Mouse (Mus musculus) megakaryocyte, adult 5-6 weeks (primary cell): Measurements from ENCODE around the gene Vamp1. TPM values are rescaled to one million over a fixed set of nuclear protein-coding genes. Genes with fewer than 3 reads are reported as not detected.
"Not testable (repeated sequence)": the region's sequence is repeated elsewhere in the genome, so short reads cannot be mapped to it uniquely, and the experiment has no call there.

Source experiments
- ATAC-seq: 2 replicates; pipeline ENCODE4 v1.8.0; 2016; ENCODE audit warnings: mild to moderate bottlenecking, inconsistent platforms; ENCODE audit not compliant: poor library complexity, severe bottlenecking
- total RNA-seq, 2 experiments: library from RNA; stranded (forward) in 1 of 2; stranded (reverse) in 1 of 2; fragments of 153-499, 151-499 nt in 1 of 2; fragments of 221-1000, 200-1000 nt in 1 of 2; gene quantifications; 2 replicates each; pipeline versions ENCODE4 v1.2.3 to v1.2.4; 2015 to 2017

The Vamp1 gene
- total RNA-seq, 2 experiments from 2014 or later = 8.9 to 12.6 TPM

DNA sequence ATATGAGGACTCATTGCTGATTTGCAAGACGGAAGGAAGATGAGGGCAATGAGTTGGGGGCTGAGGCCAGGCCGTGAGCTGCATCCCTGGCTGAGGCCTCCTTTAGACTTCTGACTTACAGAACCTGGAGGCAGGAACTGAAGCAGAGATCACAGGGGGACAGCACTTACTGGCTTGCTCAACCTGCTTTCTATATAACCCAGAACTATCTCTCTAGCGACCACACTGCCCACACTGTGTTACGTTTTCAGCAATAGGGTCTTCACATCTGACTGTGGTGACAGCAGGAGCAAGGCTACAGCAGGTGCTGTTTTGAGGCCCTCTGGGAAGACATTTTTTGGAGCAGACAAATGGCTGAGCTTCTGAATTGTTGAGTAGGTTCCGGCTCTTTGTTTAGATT lies 25.3 kb downstream of the Vamp1 start:
- ATAC-seq = no peak

- peak; percentile 63 for ATAC-seq
Observed at GRCm38 (mm10) chr6:125241566-125241965, 26.2 kb downstream of the Vamp1 start.

- no peak for ATAC-seq
Observed at GRCm38 (mm10) chr6:125244551-125244950, 29.2 kb downstream of the Vamp1 start.

GRCm38 (mm10) chr6:125252285-125252684 lies 36.9 kb downstream of the Vamp1 start:
- ATAC-seq = peak; percentile 79

GRCm38 (mm10) chr6:125252711-125253110 lies 37.4 kb downstream of the Vamp1 start:
- no peak for ATAC-seq

DNA sequence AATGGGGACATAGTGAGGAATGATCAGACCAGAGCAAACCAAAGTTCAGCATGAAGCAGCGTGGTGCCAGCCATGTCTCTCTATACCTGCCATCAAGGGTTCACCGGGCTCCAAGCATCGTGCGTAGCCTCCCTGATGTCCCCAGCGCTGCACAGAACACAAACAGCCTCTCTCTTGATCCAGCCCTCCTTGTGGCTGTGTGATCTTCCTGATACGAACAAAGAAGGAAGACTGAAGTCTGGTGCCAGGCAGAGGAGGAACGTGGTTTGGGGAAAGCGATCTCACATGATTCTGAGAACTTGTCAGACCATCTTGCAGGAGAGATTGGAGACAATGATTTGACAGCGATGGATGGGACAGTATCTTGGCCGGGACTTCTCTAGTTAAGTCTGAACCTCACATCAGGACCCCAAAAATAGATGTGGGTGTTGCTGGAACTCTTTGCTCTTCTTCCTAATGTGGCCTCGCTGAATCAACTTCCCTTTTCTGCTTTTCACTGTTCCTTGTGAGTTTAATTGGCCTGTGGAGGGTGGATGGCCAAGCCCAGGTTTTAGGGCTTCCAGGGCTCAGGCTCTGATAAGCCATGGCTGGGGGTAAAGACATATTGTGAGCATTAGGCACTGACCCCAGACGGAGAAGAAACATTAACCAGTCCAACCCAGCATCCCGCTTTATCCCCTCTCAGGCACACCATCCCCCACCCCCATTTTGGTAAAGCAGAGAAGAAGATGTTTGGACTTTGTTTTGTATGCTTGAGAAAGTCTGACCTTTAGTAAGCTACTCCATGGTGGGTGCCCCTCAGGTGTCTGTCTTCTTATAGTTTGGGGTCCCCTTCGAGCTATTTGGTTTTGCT lies 38.7 kb downstream of the Vamp1 start:
- ATAC-seq = peak; percentile 62

- no peak for ATAC-seq
Observed at GRCm38 (mm10) chr6:125255516-125256044, 40.2 kb downstream of the Vamp1 start.

GRCm38 (mm10) chr6:125256222-125256966 lies 41.0 kb downstream of the Vamp1 start:
- peak; percentile 62 for ATAC-seq

- ATAC-seq = no peak
Observed at GRCm38 (mm10) chr6:125260006-125260555, 44.7 kb downstream of the Vamp1 start.

DNA sequence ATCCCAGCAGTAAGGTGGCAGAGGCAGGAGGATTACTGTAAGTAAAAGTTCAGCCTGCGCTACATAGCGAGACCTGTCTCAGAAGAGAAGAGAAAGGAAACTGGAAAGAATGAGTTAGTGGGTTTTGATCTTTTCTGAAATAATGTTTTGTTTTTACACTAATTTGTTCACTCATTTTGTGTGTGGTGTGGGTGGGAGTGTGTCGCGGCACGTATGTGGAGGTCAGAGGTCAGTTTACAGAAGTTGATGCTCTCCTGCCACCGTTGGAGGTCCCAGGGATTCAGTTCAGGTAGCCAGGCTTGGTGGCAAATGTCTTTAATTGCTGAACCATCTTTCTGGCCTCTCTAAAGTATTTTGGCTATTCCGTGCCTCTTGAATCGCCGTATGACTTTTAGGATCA lies 48.9 kb downstream of the Vamp1 start:
- no peak for ATAC-seq

GRCm38 (mm10) chr6:125265239-125265638 lies 49.9 kb downstream of the Vamp1 start:
- peak; percentile 77 for ATAC-seq

- no peak for ATAC-seq
Observed at GRCm38 (mm10) chr6:125266091-125266490, 50.7 kb downstream of the Vamp1 start.

- not testable (repeated sequence) for ATAC-seq
Observed at GRCm38 (mm10) chr6:125266600-125266999, 51.2 kb downstream of the Vamp1 start.

DNA sequence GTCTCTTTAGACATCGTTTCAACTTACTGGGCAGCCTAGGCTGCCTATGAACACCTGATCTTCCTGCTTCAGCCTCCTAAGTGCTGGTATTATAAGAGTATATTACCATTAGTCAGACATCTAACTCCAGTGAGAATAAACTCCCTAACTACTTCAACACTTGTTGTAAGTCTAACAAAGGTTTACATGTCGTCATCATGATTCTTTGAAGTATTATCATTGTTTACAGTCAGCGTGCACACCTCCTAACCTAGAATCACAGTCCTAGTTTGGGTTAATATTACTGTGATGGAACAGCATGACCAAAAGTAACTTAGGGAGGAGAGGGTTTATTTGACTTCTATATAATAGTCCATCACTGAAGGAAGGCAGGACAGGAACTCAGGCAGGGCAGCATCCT lies 52.1 kb downstream of the Vamp1 start:
- no peak for ATAC-seq

- no peak for ATAC-seq
Observed at GRCm38 (mm10) chr6:125268799-125269198, 53.4 kb downstream of the Vamp1 start.

DNA sequence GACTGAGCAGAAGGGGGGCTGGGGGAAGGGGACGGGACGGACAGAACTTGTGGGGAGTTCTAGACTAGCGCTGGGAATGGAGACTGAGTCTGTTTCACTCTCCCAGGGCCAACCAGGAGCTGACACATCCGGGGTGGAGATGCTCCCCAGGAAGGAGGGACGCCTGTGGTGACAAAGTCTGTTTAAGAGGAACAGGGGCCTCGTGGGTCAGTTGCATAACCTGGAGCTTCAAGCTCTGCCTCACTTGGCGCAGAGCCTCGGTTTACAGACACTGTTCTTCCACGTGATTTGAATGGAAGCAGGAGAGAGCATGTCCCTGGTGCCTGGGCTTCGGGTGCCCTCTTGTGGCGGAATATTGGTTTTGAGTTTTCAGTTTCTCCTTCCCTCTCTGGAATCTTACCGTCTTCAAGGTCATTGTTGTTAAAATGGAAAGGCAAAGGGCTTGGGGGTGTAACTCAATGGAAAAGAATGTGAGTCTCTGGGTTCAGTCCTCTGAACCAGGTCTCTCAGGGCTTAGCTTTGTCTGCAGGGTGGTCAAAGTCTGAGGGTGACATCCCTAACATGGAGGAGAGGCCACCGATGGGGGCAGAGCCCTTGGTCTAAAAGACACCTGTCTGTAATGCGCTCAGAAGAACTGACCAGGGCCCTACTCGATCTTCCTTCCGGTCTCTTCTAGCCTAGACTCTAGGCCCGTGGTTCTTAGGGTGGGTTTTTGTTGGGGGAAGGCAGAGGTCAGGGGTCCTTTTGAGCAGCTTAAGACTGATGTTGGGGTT lies 56.3 kb downstream of the Vamp1 start:
- peak; percentile 95 for ATAC-seq

DNA sequence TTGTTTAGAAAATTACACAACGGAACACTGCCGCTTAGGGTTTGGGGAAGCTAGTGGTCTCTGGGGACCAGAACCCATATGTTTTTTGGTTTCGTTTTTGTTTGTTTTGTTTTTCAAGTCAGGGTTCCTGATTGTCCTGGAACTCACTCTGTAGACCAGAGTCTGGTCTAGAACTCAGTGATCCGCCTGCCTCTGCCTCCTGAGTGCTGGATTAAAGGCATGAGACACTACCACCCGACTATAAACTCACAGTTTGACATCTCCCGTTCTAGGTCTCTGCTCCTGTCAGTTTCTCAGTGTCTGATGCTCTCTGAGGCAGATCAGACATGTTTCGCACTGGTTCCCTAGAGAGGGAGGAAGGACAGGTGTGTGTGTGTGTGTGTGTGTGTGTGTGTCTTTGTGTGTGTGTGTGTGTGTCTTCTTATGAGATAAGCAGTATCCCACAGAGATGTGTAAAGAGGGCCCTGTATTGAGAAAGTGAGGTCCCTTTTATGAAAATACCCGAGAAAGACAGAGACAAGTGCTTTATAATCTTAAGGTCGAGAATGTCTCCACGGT lies 57.0 kb downstream of the Vamp1 start:
- peak; percentile 10; the same call in 1 of the 2 replicates for ATAC-seq

- ATAC-seq = no peak
Observed at GRCm38 (mm10) chr6:125274841-125275563, 59.7 kb downstream of the Vamp1 start.

GRCm38 (mm10) chr6:125279729-125280128 lies 64.4 kb downstream of the Vamp1 start:
- ATAC-seq = peak; percentile 80

DNA sequence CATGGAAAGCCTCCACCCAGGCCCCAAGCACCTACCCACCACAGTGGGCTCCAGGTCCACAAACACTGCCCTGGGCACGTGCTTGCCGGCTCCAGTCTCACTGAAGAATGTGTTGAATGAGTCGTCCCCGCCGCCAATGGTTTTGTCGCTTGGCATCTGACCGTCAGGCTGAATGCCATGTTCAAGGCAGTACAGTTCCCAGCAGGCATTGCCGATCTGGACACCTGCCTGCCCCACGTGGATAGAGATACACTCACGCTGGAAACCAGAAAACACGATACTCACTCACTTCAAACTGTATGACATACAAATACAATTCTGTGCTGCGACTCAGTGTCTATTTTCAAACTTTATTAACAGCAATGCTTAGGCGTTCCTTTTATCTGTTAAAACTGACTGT lies 67.4 kb downstream of the Vamp1 start:
- ATAC-seq = not testable (repeated sequence)
